Mouse (Mus musculus) midbrain, embryonic 12.5 days (tissue): ENCODE measurements around the gene Nras. TPM values are rescaled to one million over a fixed set of nuclear protein-coding genes. Genes with fewer than 3 reads are reported as not detected.

Experiments
- ATAC-seq: fragments of 200-750 bp; cut with Nextera tagmentation; 2 replicates; pipeline ENCODE4 v1.8.0; 2017; ENCODE audit warnings: low read depth, moderate TSS enrichment, moderate library complexity; ENCODE audit not compliant: low FRiP score
- H3K27ac ChIP-seq: fragments of 300-500 bp; sonication (generic); replicated peaks from 2 replicates; pipeline ENCODE4 v1.5.1; 2016; ENCODE audit warnings: mild to moderate bottlenecking
- H3K27me3 ChIP-seq: fragments of 300-500 bp; sonication (generic); 2 replicates; pipeline ENCODE4 v1.6.1; 2016; ENCODE audit warnings: mild to moderate bottlenecking
- H3K36me3 ChIP-seq: fragments of 300-500 bp; sonication (generic); 2 replicates; pipeline ENCODE4 v1.6.1; 2016
- H3K4me1 ChIP-seq: fragments of 300-500 bp; sonication (generic); 2 replicates; pipeline ENCODE4 v1.6.1; 2016
- H3K4me2 ChIP-seq: fragments of 300-500 bp; sonication (generic); replicated peaks from 2 replicates; pipeline ENCODE4 v1.6.1; 2016; ENCODE audit warnings: mild to moderate bottlenecking, moderate library complexity
- H3K4me3 ChIP-seq: fragments of 300-500 bp; sonication (generic); 2 replicates; pipeline ENCODE4 v1.5.1; 2016; ENCODE audit warnings: mild to moderate bottlenecking
- H3K9ac ChIP-seq: fragments of 300-500 bp; sonication (generic); replicated peaks from 2 replicates; pipeline ENCODE4 v1.6.1; 2016; ENCODE audit warnings: mild to moderate bottlenecking, moderate library complexity
- H3K9me3 ChIP-seq: fragments of 300-500 bp; sonication (generic); 2 replicates; pipeline ENCODE4 v1.6.1; 2016; ENCODE audit warnings: mild to moderate bottlenecking
- WGBS: fragments of 180-500 bp; shearing (Covaris S2); methylation state at CpG from one replicate; pipeline ENCODE4 v1.1.7; 2016; 5-methylcytosine and 5-hydroxymethylcytosine counted together
- polyA plus RNA-seq: library from polyadenylated mRNA; unstranded; fragments of >200 nt; fragmentation: Nextera tagmentation; extraction: Ambion mirVana; gene quantifications from 2 replicates; pipeline ENCODE4 v1.2.1, GENCODE M21; 2016

Gene Nras
- polyA plus RNA-seq, 1 experiment from 2014 or later, result 141 TPM

DNA sequence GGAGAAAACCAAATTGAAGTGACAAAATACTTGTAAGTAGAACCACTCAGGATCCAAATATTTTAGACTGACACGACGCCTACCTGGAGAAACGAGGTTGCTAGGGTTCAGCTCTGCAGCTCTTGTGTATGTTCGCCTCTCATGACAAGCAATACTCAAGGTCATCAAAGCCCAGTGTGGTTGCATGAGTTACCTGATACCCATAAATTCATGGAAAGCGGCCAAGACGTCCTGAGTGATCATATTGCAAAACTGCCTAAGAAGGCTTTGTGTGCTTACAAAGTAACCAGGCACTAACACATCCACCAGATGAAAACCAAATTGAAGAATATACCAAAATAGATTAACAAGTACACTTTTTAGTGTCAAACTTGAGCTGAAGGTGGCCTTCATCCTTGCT, 10.9 kb downstream of the Nras start:
- Histone ChIP-seq H3K36me3 (peaks cover 50% of the 10 kb centered on the region), H3K4me2 (no peak overlapping the region), H3K9me3 (no peaks in the 10 kb centered on the region), H3K27ac (no peak overlapping the region), H3K4me1 (no peaks in the 10 kb centered on the region), H3K4me3 (no peak overlapping the region), H3K27me3 (no peaks in the 10 kb centered on the region), H3K9ac (no peak overlapping the region)
- 96% methylated on average over 6 of the region's 6 CpGs for WGBS
- ATAC-seq, result no peak

DNA sequence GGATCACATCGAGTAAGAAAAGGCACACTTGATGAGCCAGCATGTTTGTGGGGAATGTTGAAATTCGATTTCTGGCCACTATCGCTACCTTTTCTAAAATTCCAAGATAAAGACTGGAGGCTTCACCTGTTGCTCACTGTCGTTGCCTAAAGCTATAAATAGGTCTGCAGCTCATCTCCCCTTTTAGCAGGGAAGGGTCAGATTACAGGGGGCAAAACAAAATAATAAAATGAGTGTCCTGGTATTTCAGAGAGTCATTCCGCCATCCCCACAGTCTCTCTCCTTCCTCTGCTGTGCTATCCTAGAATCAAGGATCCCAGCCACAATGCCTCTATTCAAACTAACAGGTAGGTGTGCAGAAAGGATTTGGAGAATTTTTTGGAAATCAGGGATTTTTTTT, 15.7 kb downstream of the Nras start, which contains the start of gene Ampd1:
Gene Ampd1, plus strand, starts transcription at position 244 of the 400 bp plus-strand sequence.
- Histone ChIP-seq H3K4me2 (no peak within 1 kb of the TSS), H3K27ac (no peak within 1 kb of the TSS), H3K9me3 (no peaks in the 10 kb centered on the region), H3K4me1 (no peaks in the 10 kb centered on the region), H3K27me3 (no peaks in the 10 kb centered on the region), H3K9ac (no peak within 1 kb of the TSS), H3K4me3 (no peak within 1 kb of the TSS), H3K36me3 (peaks cover 7% of the 10 kb centered on the region)
- ATAC-seq, result no peak
- WGBS, result 81% methylated on average over 5 of the region's 5 CpGs

DNA sequence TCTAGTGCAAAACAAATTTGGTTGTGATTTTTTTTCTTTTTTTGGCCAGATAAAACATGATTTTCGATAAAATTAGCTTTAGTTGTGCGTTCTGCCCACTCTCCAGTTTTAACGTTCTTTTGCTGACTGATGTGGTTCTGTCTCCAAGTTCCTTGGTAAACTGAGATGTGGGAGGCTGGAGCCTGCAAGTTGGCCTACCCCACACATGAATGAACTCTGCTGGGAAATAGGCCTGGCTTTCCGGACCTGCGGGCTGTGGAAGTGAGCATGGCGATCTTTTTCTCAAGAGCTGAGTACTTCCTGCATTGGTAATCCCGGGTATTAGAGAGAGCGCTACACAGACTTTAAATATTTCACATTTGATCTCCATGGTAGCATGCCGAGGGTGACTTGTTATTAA, 17.8 kb downstream of the Nras start:
- H3K27me3 ChIP-seq, result no peaks in the 10 kb centered on the region
- H3K9ac ChIP-seq, result no peak overlapping the region
- H3K4me1 ChIP-seq, result no peaks in the 10 kb centered on the region
- no peaks in the 10 kb centered on the region for H3K9me3 ChIP-seq
- 90% methylated on average over 9 of the region's 9 CpGs for WGBS
- H3K4me3 ChIP-seq, result no peak overlapping the region
- ATAC-seq, result no peak
- H3K4me2 ChIP-seq, result no peak overlapping the region
- no peaks in the 10 kb centered on the region for H3K36me3 ChIP-seq
- no peak overlapping the region for H3K27ac ChIP-seq

DNA sequence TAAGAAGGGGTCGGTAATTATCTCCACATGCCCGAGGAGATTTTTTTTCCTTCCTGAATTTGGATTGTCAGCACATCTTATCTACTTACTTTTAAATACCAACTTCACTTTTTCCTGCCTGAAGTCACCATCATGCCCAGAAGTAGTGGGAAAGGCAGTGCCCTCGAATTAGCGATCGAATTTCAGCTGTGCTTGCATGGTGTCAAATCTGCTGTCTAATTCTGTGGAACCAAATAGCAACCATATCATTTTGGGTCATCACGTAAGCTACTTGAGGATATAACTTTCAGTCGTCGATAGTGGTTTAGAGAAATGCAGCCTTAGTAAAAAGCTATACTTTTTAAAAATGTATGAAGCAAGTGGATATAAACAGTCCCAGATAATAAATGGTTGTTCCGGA, 18.4 kb downstream of the Nras start:
- 95% methylated on average over 9 of the region's 9 CpGs for WGBS
- no peaks in the 10 kb centered on the region for H3K27me3 ChIP-seq
- no peak overlapping the region for H3K9ac ChIP-seq
- no peaks in the 10 kb centered on the region for H3K9me3 ChIP-seq
- no peak overlapping the region for H3K27ac ChIP-seq
- no peak overlapping the region for H3K4me2 ChIP-seq
- no peaks in the 10 kb centered on the region for H3K4me1 ChIP-seq
- ATAC-seq, result no peak
- no peaks in the 10 kb centered on the region for H3K36me3 ChIP-seq
- H3K4me3 ChIP-seq, result no peak overlapping the region

DNA sequence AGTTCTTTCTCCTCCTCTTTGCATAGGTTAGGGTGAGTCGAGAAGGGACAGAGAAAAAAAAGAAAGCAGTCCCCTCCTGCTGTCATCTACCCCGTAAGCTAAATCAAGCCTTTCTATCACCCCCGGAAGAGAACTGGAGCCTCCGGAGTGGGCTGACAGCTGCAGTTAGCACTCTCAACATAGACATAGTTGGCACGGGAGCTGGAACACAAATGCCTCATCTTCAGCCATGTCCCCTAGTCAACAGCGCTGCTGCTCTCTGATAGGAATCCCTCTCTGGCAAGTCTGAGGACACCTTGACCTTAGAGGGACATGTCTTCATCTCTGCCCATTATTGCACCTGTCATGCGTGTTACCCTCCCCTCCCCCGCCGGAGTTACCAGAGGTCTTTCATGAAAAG, 21.2 kb downstream of the Nras start:
- 86% methylated on average over 9 of the region's 9 CpGs for whole genome bisulfite sequencing
- no peaks in the 10 kb centered on the region for H3K36me3 ChIP-seq
- H3K4me1 ChIP-seq, result no peaks in the 10 kb centered on the region
- no peak overlapping the region for H3K4me3 ChIP-seq
- no peak overlapping the region for H3K9ac ChIP-seq
- H3K27me3 ChIP-seq, result no peaks in the 10 kb centered on the region
- no peak overlapping the region for H3K4me2 ChIP-seq
- no peak overlapping the region for H3K27ac ChIP-seq
- no peak for ATAC-seq
- H3K9me3 ChIP-seq, result no peaks in the 10 kb centered on the region

DNA sequence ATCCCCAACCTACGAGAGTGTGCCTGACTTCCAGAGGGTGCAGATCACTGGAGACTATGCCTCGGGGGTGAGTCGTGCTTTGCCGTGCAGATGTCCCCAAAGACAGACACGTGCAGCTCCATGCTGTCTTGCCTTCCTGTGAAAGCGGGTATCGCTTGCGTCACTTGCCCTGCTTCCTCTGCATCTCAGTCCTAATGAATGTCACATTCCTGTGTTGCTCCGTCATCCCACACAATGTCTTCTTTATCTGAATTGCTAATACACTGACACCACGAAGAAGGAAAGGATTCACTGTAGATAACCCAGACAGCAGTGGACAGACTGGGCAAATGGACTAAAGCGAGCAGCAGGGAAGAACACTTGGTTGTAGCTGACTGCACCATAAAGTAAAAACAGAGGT, 23.0 kb downstream of the Nras start:
- H3K4me3 ChIP-seq, result no peak overlapping the region
- no peak overlapping the region for H3K4me2 ChIP-seq
- 65% methylated on average over 11 of the region's 11 CpGs for WGBS
- H3K27me3 ChIP-seq, result no peaks in the 10 kb centered on the region
- no peaks in the 10 kb centered on the region for H3K4me1 ChIP-seq
- H3K36me3 ChIP-seq, result no peaks in the 10 kb centered on the region
- H3K27ac ChIP-seq, result no peak overlapping the region
- H3K9me3 ChIP-seq, result no peaks in the 10 kb centered on the region
- H3K9ac ChIP-seq, result no peak overlapping the region
- no peak for ATAC-seq

DNA sequence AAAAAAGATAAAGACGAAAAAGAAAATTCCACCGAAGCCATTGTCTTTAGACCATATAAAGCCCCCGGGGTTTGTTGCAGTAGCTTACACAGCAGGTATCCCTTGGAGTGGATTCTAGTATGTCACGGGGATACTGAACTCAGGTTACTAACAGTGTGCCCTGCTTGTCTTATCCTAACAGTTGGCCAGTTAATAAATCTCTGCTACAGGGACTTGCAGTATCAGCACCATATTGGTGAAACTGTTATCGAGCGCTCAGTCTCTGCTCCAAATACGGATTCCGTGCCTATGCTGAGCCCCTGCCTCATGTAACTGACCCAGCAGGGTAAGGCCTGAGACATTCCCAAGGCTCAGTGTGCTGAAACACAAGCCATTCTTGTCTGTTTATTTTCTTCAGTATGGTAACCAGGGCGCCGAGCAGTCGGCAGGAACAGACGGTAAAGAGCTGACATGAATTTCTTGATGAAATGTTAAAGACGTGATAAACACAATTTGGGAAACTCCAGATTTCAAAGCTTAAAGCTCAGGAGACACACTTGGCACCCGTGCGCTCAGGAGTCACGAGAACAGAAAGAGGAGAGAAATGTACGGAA, 23.9 kb downstream of the Nras start:
- Histone ChIP-seq H3K4me1 (no peaks in the 10 kb centered on the region), H3K4me3 (no peak overlapping the region), H3K27ac (no peak overlapping the region), H3K4me2 (no peak overlapping the region), H3K9me3 (no peaks in the 10 kb centered on the region), H3K27me3 (no peaks in the 10 kb centered on the region), H3K36me3 (no peaks in the 10 kb centered on the region), H3K9ac (no peak overlapping the region)
- 87% methylated on average over 17 of the region's 17 CpGs for WGBS
- ATAC-seq, result no peak

DNA sequence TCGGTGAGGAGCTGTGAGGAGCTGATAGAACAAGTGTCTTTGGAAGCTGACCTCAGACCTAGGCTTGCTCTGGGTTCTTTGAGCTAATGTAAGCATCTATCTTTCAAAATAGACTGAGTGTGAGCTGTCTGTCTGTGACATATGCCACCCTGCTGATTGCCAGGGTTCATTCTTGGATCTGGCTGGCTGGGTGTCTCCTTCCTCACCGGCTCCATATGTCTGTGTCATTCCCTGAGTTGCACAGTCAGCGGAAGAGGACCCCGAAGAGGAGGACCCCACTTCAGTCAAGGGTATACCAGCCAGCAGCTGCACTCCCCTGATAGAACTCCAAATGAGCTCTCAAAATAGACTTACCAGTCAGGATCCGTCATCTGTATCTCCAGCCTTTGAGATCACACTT, 24.7 kb downstream of the Nras start:
- H3K9ac ChIP-seq, result no peak overlapping the region
- 92% methylated on average over 5 of the region's 5 CpGs for WGBS
- H3K36me3 ChIP-seq, result no peaks in the 10 kb centered on the region
- H3K9me3 ChIP-seq, result no peaks in the 10 kb centered on the region
- no peak overlapping the region for H3K4me3 ChIP-seq
- H3K4me1 ChIP-seq, result no peaks in the 10 kb centered on the region
- H3K4me2 ChIP-seq, result no peak overlapping the region
- no peak for ATAC-seq
- H3K27me3 ChIP-seq, result no peaks in the 10 kb centered on the region
- no peak overlapping the region for H3K27ac ChIP-seq

DNA sequence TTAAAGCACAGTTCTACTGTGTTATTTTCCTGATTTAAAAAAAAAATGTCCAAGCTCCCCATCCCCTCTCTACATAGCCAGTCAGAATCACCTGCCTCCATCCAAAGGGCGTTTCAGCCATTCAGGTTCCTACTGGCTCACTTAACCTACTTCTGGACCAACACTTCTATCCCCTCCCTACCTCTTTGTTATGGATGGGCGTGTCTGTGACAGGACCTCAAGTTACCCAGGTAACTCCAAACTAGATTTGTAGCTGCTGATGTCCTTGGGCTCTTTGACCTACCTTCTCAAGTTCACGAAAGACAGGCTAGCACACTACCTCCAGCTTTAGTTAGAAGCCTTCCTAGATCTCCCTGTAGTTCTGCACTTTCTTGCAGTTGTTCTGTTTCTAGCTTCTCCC, 27.9 kb downstream of the Nras start:
- Histone ChIP-seq H3K9me3 (no peaks in the 10 kb centered on the region), H3K27ac (no peak overlapping the region), H3K9ac (no peak overlapping the region), H3K27me3 (no peaks in the 10 kb centered on the region), H3K4me2 (no peak overlapping the region), H3K36me3 (no peaks in the 10 kb centered on the region), H3K4me1 (no peaks in the 10 kb centered on the region), H3K4me3 (no peak overlapping the region)
- WGBS, result 79% methylated on average over 3 of the region's 3 CpGs
- no peak for ATAC-seq

DNA sequence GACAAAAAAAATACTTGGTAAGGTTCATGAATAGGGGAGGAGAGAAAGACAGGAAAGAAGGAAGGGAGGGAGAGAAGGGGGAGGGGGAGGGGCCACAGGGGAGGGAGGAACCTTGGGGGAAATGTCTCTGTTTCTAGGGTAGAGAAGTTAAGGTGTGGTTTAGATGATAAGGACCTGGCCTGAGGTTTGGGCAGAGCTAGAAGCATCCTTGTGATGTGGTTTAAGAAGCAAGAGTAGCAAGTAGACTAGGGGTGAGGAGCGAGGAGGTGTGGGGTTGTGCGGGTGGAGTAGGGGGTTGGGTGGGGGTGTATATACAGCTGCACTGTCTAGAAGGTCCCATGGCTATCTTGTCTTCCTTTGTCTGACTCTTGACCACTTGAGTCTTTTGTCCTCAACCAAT, 33.7 kb downstream of the Nras start:
- Histone ChIP-seq H3K9ac (no peak overlapping the region), H3K9me3 (no peaks in the 10 kb centered on the region), H3K36me3 (no peaks in the 10 kb centered on the region), H3K27me3 (no peaks in the 10 kb centered on the region), H3K4me1 (no peaks in the 10 kb centered on the region), H3K27ac (no peak overlapping the region), H3K4me3 (no peak overlapping the region), H3K4me2 (no peak overlapping the region)
- WGBS, result 100% methylated on average over 2 of the region's 2 CpGs
- ATAC-seq, result no peak

DNA sequence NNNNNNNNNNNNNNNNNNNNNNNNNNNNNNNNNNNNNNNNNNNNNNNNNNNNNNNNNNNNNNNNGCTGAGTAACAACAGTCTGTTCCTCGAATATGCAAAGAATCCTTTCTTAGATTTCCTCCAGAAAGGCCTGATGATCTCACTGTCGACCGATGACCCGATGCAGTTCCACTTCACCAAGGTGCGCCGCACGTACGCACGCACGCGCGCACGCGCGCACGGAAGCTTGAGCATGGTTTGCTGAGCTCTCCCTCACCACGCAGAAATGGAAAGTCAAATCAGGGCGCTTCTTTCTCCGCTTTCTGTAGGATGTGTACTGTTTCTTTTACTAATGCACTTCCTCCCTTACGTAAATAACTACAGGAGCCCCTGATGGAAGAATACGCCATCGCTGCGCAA, 40.6 kb downstream of the Nras start:
- Histone ChIP-seq H3K9ac (no peak overlapping the region), H3K27ac (no peak overlapping the region), H3K27me3 (peaks cover 17% of the 10 kb centered on the region), H3K36me3 (no peaks in the 10 kb centered on the region), H3K4me2 (no peak overlapping the region), H3K4me3 (no peak overlapping the region), H3K9me3 (no peaks in the 10 kb centered on the region), H3K4me1 (0 out of 2 replicates have a peak, but pooled peaks cover 7% of the 10 kb centered on the region)
- WGBS, result 80% methylated on average over 23 of the region's 23 CpGs
- ATAC-seq, result no peak

DNA sequence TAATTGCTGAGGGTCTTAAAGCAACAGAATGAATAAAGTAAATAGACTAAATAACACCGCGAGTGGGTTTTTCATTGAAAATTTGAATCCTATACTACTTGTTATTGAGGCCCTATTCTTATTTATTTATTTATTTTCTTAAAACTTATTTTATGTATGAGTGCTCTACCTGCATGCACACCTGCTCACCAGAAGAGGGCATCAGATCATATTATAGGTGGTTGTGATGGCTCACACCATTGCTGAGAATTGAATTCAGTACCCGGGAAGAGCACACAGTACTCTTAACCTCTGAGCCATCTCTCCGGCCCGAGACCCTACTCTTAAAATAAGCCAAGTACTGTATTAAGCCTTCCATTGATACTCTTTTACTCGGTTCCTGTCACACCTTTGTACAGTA, 41.6 kb downstream of the Nras start:
- Histone ChIP-seq H3K36me3 (no peaks in the 10 kb centered on the region), H3K4me3 (no peak overlapping the region), H3K4me1 (0 out of 2 replicates have a peak, but pooled peaks cover 7% of the 10 kb centered on the region), H3K27me3 (peaks cover 25% of the 10 kb centered on the region), H3K4me2 (no peak overlapping the region), H3K9me3 (no peaks in the 10 kb centered on the region), H3K27ac (no peak overlapping the region), H3K9ac (no peak overlapping the region)
- WGBS, result 86% methylated on average over 6 of the region's 6 CpGs
- no peak for ATAC-seq

DNA sequence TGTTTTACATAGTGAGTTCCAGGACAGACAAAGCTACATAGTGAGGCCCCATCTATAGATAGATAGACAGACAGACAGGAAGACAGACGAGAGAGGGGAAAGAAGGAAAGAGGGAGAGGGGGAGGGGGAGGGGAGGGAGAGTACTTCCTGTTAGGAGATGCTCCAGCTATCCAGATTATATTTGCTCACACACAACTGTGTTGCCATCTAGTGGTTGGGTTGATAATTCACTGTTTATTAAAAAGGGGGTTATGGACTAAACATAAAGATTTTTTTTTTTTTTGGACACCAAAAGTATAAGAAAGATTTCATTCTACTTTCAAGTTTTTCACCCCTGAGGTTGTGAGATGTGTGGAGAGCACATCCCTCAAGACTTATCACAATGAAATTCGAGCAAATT, 42.6 kb downstream of the Nras start:
- H3K4me2 ChIP-seq, result no peak overlapping the region
- H3K9ac ChIP-seq, result no peak overlapping the region
- H3K9me3 ChIP-seq, result no peaks in the 10 kb centered on the region
- H3K4me1 ChIP-seq, result 0 out of 2 replicates have a peak, but pooled peaks cover 7% of the 10 kb centered on the region
- H3K4me3 ChIP-seq, result no peak overlapping the region
- H3K36me3 ChIP-seq, result no peaks in the 10 kb centered on the region
- no peak overlapping the region for H3K27ac ChIP-seq
- no peak for ATAC-seq
- H3K27me3 ChIP-seq, result peaks cover 28% of the 10 kb centered on the region
- WGBS, result 69% methylated on average over 2 of the region's 2 CpGs
